ENCODE assay signal across 9 mouse cellular contexts in the genomic region with DNA sequence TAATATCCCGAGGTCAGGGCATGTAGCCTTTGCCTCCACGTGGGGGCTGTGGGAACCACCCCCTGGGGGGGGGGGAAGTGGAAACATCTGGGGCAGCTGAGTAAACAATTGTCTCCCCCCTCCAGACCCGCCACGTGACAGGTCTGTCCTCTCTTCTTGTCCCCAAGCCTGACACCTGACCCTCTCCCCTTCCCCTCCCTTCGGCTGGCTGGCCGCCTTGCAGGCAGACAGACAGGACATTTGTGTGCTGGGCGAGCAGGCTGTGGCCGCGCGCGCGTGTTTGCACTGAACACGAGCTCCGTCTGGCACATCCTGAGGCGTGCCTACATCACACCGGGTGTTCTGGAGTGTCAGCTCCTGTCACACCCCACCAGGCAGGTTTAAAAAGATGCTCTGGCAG. TPM values are rescaled to one million over a fixed set of nuclear protein-coding genes. Genes with fewer than 3 reads are reported as not detected.
DNase-seq lines count a peak whose midpoint lies in the region; ATAC-seq lines count a peak whose summit lies in the region.
"Had no signal": no experiment of that assay in that cellular context is flagged by ENCODE, and none has a peak within 500 bp of the region (broad histone marks: within the 10 kb centered on the region; RNA-seq: fewer than 3 reads in every experiment).

No protein-coding gene starts in this region.

- H3K36me3 ChIP-seq in forebrain, embryonic 13.5 days (ENCODE audit: poor library complexity, severe bottlenecking): no peaks in the 10 kb centered on the region
- H3K36me3 ChIP-seq in midbrain, embryonic 14.5 days (ENCODE audit: control insufficient read depth, insufficient read depth, low read length): no peaks in the 10 kb centered on the region

- WGBS in forebrain, embryonic 13.5 days: under 1% methylated on average over 16 of the region's 16 CpGs
- WGBS in midbrain, embryonic 14.5 days: 1% methylated on average over 16 of the region's 16 CpGs

- H3K27ac ChIP-seq in forebrain, embryonic 13.5 days: no peak overlapping the region; the same call in 1 of the 2 replicates
- no peak overlapping the region for H3K27ac ChIP-seq in midbrain, embryonic 14.5 days (replicated peaks; ENCODE audit: low read depth, low read length)

- no peaks in the 10 kb centered on the region for H3K9me3 ChIP-seq in forebrain, embryonic 13.5 days (replicated peaks)
- H3K9me3 ChIP-seq in midbrain, embryonic 14.5 days (ENCODE audit: control insufficient read depth, low read length): no peaks in the 10 kb centered on the region

- peak overlapping the region; percentile 21 for H3K4me3 ChIP-seq in forebrain, embryonic 13.5 days
- peak overlapping the region; percentile 24 for H3K4me3 ChIP-seq in midbrain, embryonic 14.5 days (replicated peaks; ENCODE audit: low read depth, low read length)

- H3K9ac ChIP-seq in forebrain, embryonic 13.5 days: peak overlapping the region; percentile 48
- no peak overlapping the region; the same call in 1 of the 2 replicates for H3K9ac ChIP-seq in midbrain, embryonic 14.5 days (replicated peaks; ENCODE audit: low read length)

- peaks cover 29% of the 10 kb centered on the region for H3K27me3 ChIP-seq in forebrain, embryonic 13.5 days
- H3K27me3 ChIP-seq in midbrain, embryonic 14.5 days (ENCODE audit: control insufficient read depth, insufficient read depth, low read length): no peaks in the 10 kb centered on the region

- DNase-seq in layer of hippocampus, adult 9-11 months: peak; percentile 59
- no peak for DNase-seq in layer of hippocampus, postnatal 25 days (ENCODE audit: extremely low spot score in 1 of 2, low spot score in 1 of 2)
- DNase-seq in cerebellum, adult 11-12 months: peak; percentile 75
- peak; percentile 58 for DNase-seq in midbrain, embryonic 14.5 days
- DNase-seq in thymus, postnatal 0 days (ENCODE audit: low spot score): no peak
- no peak for DNase-seq in lung, postnatal 14 days
- no peak for DNase-seq in lung, postnatal 36 days

- peak overlapping the region; percentile 56 for H3K4me2 ChIP-seq in forebrain, embryonic 13.5 days
- peak overlapping the region; percentile 55 for H3K4me2 ChIP-seq in midbrain, embryonic 14.5 days (ENCODE audit: low read length)

- peaks cover 80% of the 10 kb centered on the region for H3K4me1 ChIP-seq in forebrain, embryonic 13.5 days
- peaks cover 37% of the 10 kb centered on the region for H3K4me1 ChIP-seq in midbrain, embryonic 14.5 days (ENCODE audit: control insufficient read depth, insufficient read depth, low read length)

- ATAC-seq in forebrain, embryonic 13.5 days: no peak; the same call in 1 of the 2 replicates
- ATAC-seq in midbrain, embryonic 14.5 days (ENCODE audit: low FRiP score, low TSS enrichment): no peak

RNA-seq across cellular contexts. Expression of a gene that starts 5.2 kb away (rescaled TPM):
- total RNA-seq in layer of hippocampus, postnatal 25 days (2021): 10 to 100 TPM; 67.2 to 78.5 TPM
- 17.9 and 18.1 TPM in 2 replicates for polyA plus RNA-seq in forebrain, embryonic 13.5 days (2015; fragmentation: Nextera tagmentation; extraction: Ambion mirVana)
- 50.0 and 61.4 TPM in 2 replicates for polyA plus RNA-seq in midbrain, embryonic 14.5 days (2014; fragmentation: Nextera tagmentation; extraction: Ambion mirVana)
- 43.4 and 43.7 TPM in 2 replicates for polyA plus RNA-seq in thymus, postnatal 0 days (2015; fragmentation: Nextera tagmentation; extraction: Ambion mirVana)
- total RNA-seq: hematopoietic stem cell, adult 5-6 weeks had no signal

RNA-seq across cellular contexts. Expression of a gene that starts 43.1 kb away (rescaled TPM):
- total RNA-seq in layer of hippocampus, postnatal 25 days (2021): under 1 TPM in 1 of 2 experiments, not detected in 1; 0.10 TPM
- polyA plus RNA-seq in forebrain, embryonic 13.5 days (2015; fragmentation: Nextera tagmentation; extraction: Ambion mirVana): 0.09 TPM in 1 of 2 replicates, not detected in the other
- 0.43 TPM in 1 of 2 replicates, not detected in the other for polyA plus RNA-seq in midbrain, embryonic 14.5 days (2014; fragmentation: Nextera tagmentation; extraction: Ambion mirVana)
- polyA plus RNA-seq in thymus, postnatal 0 days (2015; fragmentation: Nextera tagmentation; extraction: Ambion mirVana): 0.62 and 0.86 TPM in 2 replicates

RNA-seq across cellular contexts. Expression of a gene that starts 57.9 kb away (rescaled TPM):
- total RNA-seq in layer of hippocampus, postnatal 25 days (2021): 100 to 1,000 TPM in 1 of 2 experiments, 10 to 100 TPM in 1; 92.7 to 100 TPM
- 0.27 and 0.79 TPM in 2 replicates for polyA plus RNA-seq in forebrain, embryonic 13.5 days (2015; fragmentation: Nextera tagmentation; extraction: Ambion mirVana)
- polyA plus RNA-seq in midbrain, embryonic 14.5 days (2014; fragmentation: Nextera tagmentation; extraction: Ambion mirVana): 0.84 and 1.3 TPM in 2 replicates
- polyA plus RNA-seq in thymus, postnatal 0 days (2015; fragmentation: Nextera tagmentation; extraction: Ambion mirVana): 11.4 and 11.8 TPM in 2 replicates

Comparison
In these comparisons a context has a peak if more than half of its experiments do, and no peak if none do; other contexts are left out.
1. DNase-seq: peak in layer of hippocampus, adult 9-11 months (single experiment), cerebellum, adult 11-12 months (single experiment) and midbrain, embryonic 14.5 days (single experiment); none in layer of hippocampus, postnatal 25 days (0 of 2), thymus, postnatal 0 days (single experiment), lung, postnatal 14 days (single experiment) and lung, postnatal 36 days (single experiment).